Mouse (Mus musculus) MEL-GATA-1-ER (cell line): ENCODE measurements around the gene Kcnh7.

Experiments used
- DNase-seq: peaks from one replicate; pipeline ENCODE4 v3.0.0-alpha.2; 2012; ENCODE audit warnings: low read depth; ENCODE audit errors: extremely low read depth

Gene Kcnh7

GRCm38 (mm10) chr2:62983936-62984335 lies 200.2 kb downstream of the Kcnh7 start:
- DNase-seq, result no peak

GRCm38 (mm10) chr2:62935273-62935874 lies 248.7 kb downstream of the Kcnh7 start:
- DNase-seq, result no peak

- DNase-seq, result no peak
Observed at GRCm38 (mm10) chr2:62928494-62928893, 255.6 kb downstream of the Kcnh7 start.

GRCm38 (mm10) chr2:62928065-62928464 lies 256.0 kb downstream of the Kcnh7 start:
- no peak for DNase-seq

GRCm38 (mm10) chr2:62923803-62924202 lies 260.3 kb downstream of the Kcnh7 start:
- DNase-seq, result no peak

GRCm38 (mm10) chr2:62907688-62908087 lies 276.4 kb downstream of the Kcnh7 start:
- DNase-seq, result no peak

GRCm38 (mm10) chr2:62902363-62903353 lies 281.4 kb downstream of the Kcnh7 start:
- DNase-seq, result no peak

- DNase-seq, result no peak
Observed at GRCm38 (mm10) chr2:62878763-62879162, 305.3 kb downstream of the Kcnh7 start.

- no peak for DNase-seq
Observed at GRCm38 (mm10) chr2:62855391-62855790, 328.7 kb downstream of the Kcnh7 start.

GRCm38 (mm10) chr2:62842630-62843029 lies 341.5 kb downstream of the Kcnh7 start:
- DNase-seq, result no peak

- DNase-seq, result no peak
Observed at GRCm38 (mm10) chr2:62834261-62834660, 349.8 kb downstream of the Kcnh7 start.

- DNase-seq, result no peak
Observed at GRCm38 (mm10) chr2:62819231-62819630, 364.9 kb downstream of the Kcnh7 start.

- no peak for DNase-seq
Observed at GRCm38 (mm10) chr2:62816016-62816415, 368.1 kb downstream of the Kcnh7 start.

- no peak for DNase-seq
Observed at GRCm38 (mm10) chr2:62808813-62809212, 375.3 kb downstream of the Kcnh7 start.

- no peak for DNase-seq
Observed at GRCm38 (mm10) chr2:62807476-62807882, 376.6 kb downstream of the Kcnh7 start.

- DNase-seq, result no peak
Observed at GRCm38 (mm10) chr2:62806931-62807330, 377.2 kb downstream of the Kcnh7 start.

- DNase-seq, result no peak
Observed at GRCm38 (mm10) chr2:62804030-62804429, 380.1 kb downstream of the Kcnh7 start.

- no peak for DNase-seq
Observed at GRCm38 (mm10) chr2:62784460-62785038, 399.5 kb downstream of the Kcnh7 start.

- DNase-seq, result no peak
Observed at GRCm38 (mm10) chr2:62746256-62746655, 437.8 kb downstream of the Kcnh7 start.

- no peak for DNase-seq
Observed at GRCm38 (mm10) chr2:62743098-62743497, 441.0 kb downstream of the Kcnh7 start.

GRCm38 (mm10) chr2:62730671-62731070 lies 453.4 kb downstream of the Kcnh7 start:
- DNase-seq, result no peak

GRCm38 (mm10) chr2:62727732-62728131 lies 456.4 kb downstream of the Kcnh7 start:
- DNase-seq, result no peak
